Mouse (Mus musculus): ENCODE data around the gene Gm42878.
A peak's percentile ranks its signal among the peaks of the same experiment; 100 is the strongest.

The Gm42878 gene

GRCm38 (mm10) chr5:121544910-121545792, at the start of gene Gm42878, which contains the start of gene Adam1a:
Gm42878 (minus strand) TSS chr5:121545482.
Adam1a (minus strand) TSS chr5:121545482.
- DNase-seq, result peak in 1 of 2 experiments; percentile 27

DNA sequence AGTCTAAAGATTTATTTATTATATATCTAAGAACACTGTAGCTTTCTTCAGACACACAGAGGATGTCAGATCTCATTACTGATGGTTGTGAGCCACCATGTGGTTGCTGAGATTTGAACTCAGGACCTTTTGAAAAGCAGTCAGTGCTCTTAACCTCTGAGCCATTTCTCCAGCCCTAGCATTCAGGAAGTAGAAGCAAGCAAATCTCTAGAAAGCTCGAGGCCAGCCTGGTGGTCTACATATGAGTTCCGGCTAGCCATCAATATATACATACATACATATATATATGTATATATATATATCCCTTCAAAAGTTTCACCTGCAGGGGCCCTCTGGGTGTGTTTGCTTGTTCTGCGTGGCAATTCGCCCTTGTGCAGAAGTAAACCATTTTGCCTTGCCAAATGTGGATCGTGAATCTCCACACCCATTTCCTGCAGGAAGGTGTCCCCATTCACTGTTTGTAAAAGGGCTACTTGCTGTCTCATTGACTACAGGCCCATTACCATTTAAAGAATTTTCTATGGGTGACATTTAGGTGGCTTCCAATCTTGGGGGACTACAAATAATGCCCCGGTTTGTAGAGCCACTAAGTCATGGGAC, 49.5 kb upstream of the Gm42878 start:
- DNase-seq, result no peak

GRCm38 (mm10) chr5:121593451-121594401, 48.4 kb upstream of the Gm42878 start, which contains the start of gene Aldh2:
Aldh2 (minus strand) TSS chr5:121593824.
- DNase-seq, result peak; percentile 77 to 87

DNA sequence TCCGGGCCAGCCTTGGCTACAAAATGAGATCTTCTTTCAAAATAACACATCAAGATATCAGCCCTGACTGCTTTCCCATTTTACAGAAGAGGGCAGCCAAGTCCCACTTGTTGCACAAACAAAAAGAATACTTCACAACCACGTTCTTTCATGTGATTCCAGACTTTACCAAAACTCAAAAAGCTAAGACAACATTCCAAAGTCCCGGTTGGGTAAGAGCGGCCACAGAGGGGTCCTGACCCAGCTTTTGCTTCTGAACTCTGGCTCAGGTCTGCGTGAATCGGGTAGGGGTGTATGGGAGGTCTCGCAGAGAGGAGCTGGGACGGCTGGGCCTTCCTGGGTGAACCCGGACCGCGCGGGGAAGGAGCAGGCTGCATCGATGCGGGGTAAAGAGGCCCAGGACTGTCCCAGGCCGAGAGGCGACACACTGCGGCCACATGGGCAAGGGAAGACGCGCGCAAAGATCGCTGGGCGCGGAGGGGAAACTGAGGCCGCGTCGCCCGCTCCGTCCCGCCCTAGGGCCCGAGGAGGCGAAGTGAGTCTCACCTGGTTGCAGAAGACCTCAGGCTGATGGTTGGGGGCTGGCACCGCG, 47.6 kb upstream of the Gm42878 start:
- DNase-seq, result no peak

- DNase-seq, result no peak
Measured at GRCm38 (mm10) chr5:121592064-121592815, 47.0 kb upstream of the Gm42878 start.

- DNase-seq, result no peak
Measured at GRCm38 (mm10) chr5:121591417-121592063, 46.3 kb upstream of the Gm42878 start.

DNA sequence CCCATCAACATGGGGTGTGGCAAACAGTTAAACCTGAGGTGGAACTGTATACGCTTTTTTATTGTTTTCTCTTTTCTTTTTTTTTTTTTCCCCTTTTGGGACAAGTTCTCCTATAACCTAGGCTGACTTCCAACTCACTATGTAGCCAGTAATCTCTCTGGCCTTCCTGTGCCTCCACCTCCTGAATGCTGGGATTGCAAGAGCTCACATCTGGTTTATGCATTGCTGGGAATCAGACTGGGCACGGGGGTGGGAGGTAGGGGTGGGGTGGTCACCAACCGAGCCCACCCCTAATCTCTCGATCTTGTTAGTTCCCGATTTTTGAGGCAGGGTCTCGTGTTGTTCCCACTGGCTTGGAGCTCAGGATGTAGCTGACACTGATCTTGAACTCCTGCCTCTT, 44.6 kb upstream of the Gm42878 start:
- no peak for DNase-seq

DNA sequence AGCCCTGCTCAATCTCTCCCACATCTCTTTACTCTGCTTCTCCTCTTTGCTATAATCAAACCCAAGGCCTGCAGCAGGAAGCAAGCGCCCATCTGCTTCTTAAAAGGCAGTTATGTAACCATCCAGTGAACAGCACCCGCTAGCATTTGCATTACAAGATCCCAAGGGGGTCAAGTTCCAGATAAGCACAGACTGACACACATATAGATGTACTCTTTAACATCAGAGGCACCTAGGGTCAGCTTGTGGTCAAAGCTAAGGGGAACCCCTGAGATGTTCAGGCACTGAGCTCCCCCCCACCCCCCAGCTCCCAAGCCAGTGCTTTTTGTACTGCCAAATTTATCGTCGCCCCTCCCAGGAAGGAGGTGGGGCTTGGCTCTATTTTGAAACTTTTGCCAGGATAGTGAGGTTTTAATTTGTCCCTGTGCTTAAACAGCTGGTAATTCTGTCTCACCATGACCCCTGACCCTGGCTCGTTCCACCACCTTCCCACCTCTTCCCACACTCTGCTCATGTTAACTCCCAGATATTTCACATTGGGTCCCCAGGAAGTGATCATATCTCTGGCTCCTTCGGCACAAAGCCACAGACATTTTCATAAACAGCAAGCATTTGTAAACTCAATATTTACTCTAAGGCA, 41.2 kb upstream of the Gm42878 start:
- DNase-seq, result peak; percentile 46 to 57

GRCm38 (mm10) chr5:121585699-121586098, 40.4 kb upstream of the Gm42878 start:
- DNase-seq, result no peak

DNA sequence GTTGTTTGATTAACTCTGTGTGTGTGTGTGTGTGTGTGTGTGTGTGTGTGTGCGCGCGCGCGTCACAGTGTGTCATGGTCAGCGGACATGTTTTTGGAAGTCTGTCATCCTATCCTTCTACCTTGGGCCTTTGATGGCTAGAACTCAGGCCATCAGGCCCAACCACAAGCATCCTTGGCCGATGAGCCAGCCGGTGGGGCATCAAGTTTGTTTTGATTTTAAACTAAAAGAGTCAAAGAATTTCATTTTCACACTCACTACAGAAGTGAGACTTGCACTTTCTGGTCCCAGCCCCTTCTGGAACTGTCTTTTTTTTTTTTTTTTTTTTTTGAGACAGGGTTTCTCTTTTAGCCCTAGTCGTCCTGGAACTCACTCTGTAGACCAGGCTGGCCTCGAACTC, 39.7 kb upstream of the Gm42878 start:
- no peak for DNase-seq

DNA sequence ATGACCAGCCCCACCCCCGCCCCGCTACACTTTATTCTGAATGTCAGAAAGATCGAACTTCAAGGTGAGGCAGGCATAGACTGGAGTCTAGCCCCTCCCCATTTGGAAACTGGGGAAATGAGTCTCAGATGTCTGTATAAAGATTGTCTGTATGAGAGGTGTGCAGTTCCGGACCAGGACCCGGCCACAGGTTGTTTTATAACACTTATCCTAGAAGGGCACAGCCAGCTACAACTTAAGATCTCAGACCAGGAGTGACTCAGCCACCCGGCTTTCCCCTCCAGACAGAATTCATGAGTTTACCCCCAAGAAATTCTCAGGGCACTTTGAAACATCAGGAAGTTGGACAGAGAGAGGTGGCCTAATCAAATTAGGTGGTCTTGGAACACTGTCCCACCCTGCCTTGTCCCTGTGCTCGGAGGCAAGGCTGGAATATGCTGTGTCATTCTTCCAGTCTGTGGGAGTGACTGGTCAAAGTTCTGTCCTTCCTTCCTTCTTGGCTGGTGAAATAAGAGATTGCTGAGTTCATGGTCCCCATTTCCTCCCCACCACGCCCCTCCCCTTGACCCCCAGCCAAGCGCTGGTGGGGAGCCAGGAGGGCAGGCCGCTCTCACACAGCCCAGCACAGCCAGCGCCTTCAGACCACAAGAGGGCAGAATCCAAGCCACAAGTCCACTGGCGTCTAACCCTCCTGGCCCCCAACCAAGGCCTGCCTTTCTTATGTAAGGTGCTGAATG, 38.7 kb upstream of the Gm42878 start:
- peak; percentile 66 to 70 for DNase-seq

DNA sequence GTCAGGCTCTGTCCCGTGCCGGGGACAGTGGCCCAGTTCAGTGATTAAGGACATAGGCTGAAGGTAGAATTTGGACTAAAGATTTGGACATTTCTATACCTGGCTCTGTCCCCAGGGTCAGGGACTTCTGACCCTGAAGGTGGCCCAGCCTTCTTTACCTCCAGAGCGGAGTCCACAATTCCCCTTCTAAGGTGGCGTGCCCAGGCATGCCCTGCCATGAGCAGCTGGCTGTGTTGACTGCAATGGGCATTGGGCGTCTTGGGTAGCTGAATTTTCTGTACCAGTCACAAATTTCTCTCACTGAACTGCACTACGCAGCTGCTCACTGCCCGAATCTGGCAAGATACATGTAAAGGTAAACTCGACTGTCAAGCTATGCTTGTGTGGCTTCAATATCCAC, 36.7 kb upstream of the Gm42878 start:
- DNase-seq, result no peak

- no peak for DNase-seq
Measured at GRCm38 (mm10) chr5:121576927-121577488, 31.7 kb upstream of the Gm42878 start.

DNA sequence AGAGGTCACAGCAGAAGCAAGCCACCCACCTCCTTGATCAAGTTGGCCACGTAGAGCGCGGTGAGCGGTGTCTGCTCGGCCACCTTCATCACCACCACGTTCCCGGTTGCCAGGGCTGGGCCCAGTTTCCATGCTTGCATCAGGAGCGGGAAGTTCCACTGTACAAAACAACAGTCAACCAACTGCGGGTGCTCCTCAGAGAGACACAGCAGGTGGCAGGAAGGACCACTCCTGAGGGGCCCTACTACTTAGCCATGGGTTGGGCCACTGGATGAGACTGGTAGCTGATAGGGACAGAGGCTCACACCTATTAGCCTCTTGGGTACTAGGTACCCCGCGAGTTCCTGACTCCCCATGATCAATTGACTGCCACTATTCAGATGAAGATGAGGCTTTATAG, 30.6 kb upstream of the Gm42878 start:
- DNase-seq, result no peak

- DNase-seq, result peak in 1 of 2 experiments; percentile 21
Measured at GRCm38 (mm10) chr5:121574145-121574544, 28.9 kb upstream of the Gm42878 start.

DNA sequence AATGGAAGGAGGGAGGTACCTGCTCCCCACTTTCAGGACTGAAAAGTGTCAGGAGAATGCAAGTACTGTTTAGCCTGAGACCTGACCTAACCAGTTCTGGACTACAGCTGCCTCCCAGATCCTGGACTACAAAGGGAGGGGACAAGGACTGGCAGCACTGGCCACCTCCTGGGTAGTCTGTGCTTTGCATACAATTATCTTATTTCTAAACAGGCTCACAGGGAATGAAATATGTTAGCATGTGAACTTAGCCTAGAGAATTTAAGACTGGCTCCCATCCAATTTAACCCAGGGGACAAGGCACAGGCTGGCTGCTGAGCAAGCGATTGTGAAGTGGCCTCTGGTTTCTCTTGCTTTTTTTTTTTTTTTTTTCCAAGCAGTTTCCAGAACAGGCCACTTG, 25.5 kb upstream of the Gm42878 start:
- DNase-seq, result no peak

- no peak for DNase-seq
Measured at GRCm38 (mm10) chr5:121569881-121570420, 24.7 kb upstream of the Gm42878 start.

DNA sequence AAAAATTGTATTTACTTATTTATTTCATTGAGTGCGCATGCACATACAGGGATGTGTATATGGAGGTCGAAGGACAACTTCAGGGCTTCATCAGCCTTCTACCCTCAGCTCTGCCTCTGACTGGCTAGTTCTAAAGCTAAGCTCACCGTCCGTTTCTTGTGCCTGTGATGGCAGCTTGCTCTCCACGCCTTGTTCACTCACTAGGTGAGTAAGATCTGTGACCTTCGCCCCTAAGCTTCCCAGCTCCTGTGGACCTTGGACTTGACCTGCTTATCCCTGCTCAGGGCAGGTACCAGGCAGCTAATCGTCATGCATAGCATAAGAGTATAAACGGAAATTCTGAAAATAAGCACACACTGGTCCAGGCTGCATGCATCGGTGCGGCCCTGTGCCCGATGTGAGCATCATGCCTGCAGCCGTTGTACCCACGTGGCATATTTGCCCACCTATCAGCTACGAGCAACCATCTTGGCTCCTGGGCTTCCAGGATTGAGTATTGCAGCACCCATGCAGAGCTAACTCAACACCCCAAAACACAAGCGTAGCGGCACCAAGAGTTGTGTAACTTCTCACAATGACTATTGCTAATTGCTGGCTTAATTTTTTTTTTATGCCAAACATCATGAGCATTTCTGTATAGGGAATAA, 20.9 kb upstream of the Gm42878 start:
- no peak for DNase-seq

DNA sequence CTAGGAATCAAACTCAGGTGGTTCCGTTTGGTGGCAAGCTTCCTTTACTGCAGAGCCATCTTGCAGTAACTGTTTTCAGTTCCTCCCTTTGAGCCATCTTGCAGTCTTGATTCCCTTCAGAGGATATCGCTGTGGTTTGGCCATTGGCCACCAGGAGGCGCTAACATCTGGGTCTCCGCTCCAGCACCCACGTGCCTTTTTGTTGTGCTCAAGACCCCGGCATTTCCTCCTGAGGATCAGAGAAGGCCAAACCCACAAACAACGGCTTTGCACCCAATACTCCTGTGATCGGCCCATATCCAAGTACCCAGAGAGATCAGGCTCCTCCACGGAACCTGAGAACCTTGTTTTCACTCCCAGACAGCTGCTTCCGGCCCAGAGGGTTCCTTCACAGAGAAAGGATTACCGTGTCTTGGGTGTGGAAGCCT, 19.2 kb upstream of the Gm42878 start:
- peak; percentile 83 to 92 for DNase-seq

Measured in spleen, adult 18-20 months (tissue).